Mouse (Mus musculus): Measurements from ENCODE around the gene Pan3.
A peak's percentile ranks its signal among the peaks of the same experiment; 100 is the strongest.

The Pan3 gene

DNA sequence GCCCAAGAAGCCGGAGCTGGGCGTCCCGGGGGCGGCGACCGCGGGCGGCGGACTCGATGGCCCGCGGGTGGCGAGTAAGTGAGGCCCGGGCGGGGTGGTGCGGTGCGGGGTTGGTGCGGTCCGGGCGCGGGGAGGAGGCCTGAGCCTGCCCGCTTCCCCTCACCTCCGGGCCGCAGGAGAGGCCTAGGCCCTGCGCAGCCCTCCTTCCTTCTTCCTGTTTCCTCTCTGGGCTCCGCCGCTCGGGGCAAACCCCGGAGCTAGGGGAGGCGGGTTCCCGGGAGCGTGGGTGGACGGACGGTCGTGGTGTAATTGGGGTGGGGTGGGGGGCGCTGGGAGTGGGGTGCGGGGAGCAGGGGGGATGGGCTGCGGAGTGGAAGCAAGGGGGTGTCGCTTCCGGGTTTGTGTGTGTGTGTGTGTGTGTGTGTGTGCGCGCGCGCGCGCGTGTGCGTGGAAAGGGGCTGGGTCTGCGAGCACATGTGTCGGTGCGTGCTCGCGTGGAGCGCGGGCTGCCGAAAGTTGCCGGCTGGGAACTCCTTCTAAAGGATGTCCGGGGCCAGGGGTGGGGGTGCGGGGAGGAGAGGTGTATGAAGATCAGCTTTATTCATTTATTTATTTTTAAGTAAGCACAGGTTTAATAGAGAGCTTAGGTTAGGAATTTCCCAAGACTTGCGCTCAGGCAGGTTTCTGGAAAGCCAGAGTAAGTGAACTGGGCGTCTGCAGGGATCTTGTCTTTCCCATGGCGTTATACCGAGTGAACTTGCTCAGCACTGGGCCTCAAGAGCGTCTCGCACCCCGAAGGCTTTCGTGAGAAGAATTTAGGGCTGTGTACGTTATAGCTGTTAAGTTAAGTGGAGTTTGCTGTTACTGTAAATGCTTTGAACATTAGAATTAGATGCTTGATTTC lies 1.2 kb downstream of the Pan3 start:
- DNase-seq, result peak; percentile 80 to 85

DNA sequence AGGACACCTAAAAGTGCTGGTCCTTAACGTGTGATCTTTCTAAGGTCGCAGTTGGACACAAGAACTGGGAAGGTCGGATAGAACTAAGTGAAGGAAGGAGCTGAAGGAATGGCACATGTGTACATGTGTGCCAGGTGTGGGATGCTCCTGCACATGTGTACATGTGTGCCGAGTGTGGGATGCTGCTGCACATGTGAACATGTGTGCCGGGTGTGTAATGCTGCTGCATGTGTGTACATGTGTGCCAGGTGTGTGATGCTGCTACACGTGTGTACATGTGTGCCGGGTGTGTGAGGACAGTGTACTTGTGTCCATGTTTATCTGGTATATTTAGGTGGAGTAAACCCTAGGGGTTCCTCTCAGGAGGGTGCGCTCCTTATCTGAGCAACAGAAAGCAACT lies 3.0 kb downstream of the Pan3 start:
- DNase-seq, result no peak

DNA sequence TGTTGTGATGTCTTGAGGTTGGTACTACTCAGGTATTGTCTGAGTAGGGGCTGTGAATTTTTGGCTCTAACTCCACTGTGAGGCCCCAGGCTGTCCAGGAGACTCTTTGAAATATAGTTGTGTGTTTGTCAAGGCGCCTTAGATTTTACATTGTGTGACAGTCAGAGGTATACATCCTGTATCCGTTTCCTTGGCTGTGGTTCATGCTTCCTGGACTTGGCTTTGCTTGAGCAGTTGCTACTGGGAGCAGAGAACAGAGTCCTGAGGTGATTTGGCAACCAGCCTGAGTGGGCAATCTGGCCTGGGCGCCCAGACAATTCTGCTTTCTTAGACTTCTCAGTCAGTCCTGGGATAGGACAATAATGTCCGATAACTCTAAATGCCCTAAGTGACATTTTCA lies 5.3 kb downstream of the Pan3 start:
- peak in 1 of 2 experiments; percentile 15 for DNase-seq

DNA sequence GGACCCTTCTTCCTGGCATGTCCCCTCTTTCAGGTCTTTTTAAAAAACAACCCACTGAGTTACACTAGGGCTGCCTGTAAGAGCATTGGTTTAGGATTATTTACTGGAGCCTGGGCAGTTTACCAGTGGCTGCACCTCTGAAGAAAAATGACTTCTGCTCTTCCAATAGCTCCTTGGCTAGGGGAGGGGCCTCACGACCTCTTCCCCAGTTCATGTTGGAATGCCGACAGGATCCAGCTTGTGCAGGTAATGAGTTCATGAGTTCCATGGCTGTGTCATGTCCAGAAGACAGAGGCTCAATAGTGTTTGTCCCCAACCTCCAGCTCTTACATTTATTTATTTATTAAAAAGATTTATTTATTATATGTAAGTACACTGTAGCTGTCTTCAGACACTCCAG lies 5.8 kb downstream of the Pan3 start:
- DNase-seq, result no peak

DNA sequence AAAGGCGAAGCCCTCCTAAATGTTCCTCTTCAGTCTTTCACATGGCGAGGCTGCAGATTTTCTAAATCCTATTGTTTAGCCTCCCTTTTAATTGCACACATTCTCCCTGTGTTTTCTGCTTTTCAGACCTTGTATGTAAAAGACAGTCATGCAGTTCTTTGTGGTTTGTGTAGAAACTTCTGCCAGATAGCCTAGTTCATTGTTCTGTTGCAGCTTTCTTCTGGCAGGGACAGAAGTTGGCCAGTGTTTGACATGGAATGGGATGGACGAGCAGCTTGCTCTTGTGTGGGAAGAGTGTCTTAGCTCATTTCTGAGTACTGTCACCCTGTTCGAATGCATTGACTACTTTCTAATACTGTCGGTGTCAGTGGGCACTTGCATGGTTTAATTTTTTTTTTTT lies 6.5 kb downstream of the Pan3 start:
- DNase-seq, result no peak

DNA sequence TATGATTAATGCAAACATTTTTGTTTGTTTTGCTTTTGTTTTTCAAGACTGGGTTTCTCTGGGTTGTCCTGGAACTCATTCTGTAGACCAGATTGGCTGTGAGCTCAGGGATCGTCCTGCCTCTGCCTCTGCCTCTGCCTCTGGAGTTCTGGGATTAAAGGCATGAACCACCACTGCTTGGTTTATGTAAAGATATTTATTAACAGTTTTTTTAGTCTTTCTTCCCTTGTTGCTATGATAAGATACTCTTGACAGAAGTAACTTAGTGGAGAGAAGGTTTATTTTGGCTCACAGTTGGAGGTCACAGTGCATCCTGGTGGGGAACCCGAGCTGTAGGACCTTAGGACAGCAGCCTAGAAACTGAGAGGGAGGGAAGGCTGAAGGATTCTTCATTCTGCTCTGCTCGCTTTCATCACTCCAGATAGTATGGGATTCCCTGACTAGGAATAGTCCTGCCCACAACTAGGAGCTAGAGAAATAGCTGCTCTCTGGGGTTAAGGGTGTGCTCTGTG lies 11.1 kb downstream of the Pan3 start:
- DNase-seq, result no peak

DNA sequence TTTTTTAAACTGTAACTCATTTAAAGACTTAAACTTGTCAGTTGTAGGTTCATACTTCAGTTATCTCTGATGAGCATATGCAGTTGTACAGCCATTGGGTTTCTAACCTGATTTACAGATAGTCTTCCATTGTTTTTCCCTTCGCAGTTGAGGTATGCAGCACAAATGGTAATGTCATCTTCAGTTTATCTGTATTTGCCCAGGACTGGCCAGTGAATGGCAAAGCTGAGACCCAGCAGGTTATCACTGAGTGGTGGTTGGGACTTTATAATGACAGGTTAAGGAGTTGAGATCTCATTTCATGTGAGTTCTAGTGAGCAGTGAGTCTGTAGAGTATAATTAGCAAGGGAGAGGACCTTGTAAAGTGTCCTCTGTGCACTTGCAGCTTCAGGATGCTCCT lies 12.0 kb downstream of the Pan3 start:
- no peak for DNase-seq

DNA sequence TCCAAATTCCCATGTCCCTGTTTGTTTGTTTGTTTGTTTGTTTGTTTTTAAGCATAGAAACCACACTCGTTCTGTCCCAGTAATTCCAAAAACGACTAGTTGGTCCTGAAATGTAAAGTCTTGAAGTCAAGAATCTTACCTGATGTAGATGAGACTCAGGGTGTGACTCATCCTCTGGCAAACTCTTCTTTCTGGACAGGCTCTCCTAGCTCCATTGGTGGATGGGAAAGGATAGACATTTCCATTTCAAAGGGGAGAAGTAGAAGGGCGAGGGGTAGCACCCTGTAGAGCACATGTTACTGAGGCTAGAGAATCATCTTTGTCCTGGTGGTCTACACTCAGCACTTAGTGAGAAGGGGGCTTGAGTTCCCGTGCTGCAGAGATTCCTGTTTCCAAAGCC lies 12.8 kb downstream of the Pan3 start:
- no peak for DNase-seq

DNA sequence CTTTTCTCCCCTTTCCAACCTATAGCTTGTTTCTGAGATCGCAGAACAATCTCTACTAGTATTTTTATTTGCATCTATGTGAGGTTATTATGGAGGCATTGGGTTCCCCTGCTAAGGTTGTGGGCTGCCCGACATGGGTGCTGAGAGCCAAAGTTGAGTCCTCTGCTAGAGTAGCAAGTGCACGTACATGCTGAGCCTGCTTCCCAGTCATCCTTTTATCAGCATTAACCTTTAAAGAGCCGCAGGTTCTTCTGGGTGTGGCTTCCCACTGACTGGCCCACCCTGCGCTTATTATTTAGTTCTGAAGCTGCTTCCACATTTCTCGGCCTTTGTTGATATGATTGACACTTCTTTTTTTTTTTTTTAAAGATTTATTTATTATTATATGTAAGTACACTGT lies 14.3 kb downstream of the Pan3 start:
- DNase-seq, result no peak

DNA sequence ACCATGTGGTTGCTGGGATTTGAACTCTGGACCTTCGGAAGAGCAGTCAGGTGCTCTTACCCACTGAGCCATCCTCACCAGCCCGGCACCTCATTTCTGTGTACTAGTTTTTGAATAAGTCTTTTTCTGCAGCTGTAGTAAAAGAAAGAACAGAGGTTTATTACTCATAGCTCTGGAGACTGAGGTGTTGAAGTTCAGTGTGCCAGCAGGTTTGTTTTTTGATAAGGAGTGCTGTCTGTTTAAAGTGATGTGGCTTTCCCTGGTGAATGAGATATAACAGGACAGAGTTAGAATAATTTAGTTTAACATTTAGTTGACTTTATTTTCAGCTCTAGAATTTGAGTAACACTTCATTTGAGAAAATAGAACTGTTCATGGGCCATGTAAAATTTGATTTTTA lies 14.8 kb downstream of the Pan3 start:
- no peak for DNase-seq

DNA sequence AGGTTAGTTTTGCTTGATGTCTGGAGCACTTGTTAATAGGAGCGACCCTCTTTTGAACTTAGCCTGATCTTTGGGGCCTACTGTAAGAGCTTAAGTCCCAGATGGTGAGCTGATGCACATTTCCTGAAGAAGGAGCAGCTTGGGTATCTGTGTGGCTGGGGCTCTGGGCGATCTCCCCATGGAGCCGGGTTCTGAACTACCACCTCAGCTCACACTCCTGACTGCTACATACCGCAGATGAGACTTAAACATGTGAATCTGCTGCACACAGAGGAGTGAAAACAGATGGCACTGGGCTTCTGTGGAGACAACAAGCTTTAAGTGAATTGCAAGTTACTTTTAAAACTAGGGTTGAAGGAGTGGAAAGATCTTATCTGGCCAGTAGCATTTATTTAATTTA lies 15.3 kb downstream of the Pan3 start:
- no peak for DNase-seq

DNA sequence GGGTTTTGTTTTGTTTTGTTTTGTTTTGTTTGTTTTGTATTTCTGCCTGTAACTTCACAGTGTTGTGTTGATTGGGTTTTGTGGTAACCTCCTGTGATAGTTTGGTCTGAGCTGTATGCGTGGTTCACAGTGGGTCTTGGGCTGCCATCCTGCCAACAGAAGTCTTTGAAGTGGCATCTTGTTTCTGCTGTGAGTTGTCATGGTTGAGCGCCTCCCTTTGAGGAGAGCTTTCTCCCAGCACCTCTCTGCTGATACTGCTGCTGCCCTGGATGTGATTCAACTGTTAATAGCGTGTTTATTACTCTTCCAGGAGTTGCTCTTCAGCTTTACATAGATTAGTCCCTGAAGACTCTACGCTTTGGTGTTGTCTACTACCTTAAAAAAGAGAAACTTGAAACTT lies 18.6 kb downstream of the Pan3 start:
- peak; percentile 23 for DNase-seq

DNA sequence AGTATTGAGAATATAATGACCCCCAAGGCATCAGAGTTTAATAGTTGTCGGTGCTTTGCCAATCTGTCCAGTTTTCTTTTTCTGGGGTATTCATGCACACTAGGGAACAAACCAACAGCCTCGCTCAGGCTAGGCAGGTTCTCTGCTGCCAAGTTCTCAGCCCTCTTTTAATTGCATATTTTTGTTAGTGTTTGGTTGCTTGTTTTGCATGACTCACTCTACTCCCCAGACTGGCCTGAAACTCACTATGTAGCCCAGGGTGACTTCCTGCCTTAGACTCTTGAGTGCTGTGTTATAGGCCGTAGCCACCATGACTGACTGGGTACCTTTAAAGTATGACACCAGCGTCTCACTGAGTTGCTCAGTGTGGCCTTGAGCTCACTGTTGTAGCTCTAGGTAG lies 19.0 kb downstream of the Pan3 start:
- no peak for DNase-seq

DNA sequence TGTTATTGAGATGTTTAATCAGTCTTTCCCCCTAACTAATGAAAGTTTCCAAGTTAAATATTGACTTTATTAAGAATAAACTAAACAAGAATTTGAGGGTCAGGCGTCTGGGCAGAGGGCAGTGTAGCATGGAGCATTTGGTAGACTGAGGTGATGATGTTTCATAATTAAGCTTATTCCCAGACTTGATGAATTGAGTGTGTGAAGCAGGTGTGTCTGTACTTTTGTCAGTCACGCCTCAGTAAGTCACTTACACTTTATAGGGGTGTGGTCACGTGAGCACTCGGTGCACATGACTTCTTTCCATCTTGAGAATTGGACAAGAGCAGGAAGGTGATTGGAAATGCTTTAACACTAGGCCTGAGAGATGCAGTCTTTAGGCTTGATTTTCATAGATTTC lies 26.5 kb downstream of the Pan3 start:
- DNase-seq, result no peak

DNA sequence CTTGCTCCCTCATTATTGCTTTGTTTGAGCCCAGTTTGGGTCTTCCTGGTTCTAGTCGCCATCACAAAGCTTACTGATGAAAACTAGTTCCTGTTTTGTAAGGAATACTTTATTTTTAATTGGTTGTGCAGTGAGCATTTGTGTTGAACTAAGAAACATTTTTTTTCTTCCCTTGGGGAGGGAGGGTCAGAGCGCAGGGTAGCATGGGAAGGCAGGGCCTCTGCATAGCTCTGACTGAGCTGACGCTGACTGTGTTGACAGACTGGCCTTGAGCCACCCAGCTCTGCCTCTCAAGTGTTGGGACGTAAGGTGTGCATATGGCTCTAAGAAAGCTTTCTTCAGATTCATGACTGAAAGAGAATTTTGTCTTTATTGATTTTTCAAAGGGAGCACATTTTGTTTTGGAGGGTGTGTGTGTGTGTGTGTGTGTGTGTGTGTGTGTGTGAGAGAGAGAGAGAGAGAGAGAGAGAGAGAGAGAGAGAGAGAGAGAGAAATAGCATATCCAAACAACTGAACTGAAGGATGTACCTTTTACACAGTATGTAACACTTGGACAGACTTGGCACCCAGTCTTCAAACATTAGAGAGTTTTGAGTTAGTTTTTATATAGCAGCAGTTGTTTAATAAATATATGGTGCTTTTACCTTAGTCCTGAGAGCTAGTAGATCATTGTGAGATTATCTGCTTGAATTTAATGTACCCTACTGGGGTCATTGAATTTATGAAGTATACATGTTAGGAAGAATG lies 30.0 kb downstream of the Pan3 start:
- DNase-seq, result no peak

DNA sequence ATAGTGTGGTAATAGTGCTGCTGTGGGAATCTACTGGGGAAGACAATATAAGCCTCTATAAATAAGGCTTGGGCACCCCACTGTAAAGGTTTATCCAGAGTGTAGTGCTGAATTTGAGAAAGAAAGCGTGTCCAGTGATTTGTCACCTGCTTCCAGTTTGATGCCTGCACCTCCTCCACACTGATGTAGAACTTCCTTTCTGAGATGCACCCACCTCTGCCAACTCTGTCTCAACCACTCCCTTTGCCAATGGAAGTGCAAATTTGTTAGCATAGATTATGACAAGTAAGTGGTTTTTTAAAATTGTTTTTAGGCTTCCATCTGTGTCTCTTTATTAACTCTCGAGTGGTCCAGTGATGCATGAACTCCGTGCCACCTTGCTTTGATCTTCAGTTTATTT lies 33.3 kb downstream of the Pan3 start:
- DNase-seq, result no peak

DNA sequence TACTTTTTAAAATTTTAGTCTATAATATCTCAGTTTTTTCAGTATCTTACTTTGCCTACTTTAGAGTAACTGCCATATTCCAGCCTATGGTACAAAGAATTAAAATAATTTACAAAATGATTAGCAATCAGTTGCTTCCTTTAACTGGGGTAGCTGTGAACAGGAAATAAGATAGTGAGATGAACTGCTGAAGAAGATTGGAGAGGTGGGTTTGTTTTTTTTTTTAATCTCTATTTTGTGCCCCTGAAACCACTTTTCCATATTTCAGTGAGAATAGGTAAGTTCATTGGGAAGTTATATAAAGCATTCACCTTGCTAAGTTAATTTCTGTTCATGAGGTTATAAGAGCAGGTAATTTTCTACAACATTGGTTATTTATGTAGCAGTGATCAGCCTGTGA lies 36.4 kb downstream of the Pan3 start:
- DNase-seq, result no peak

DNA sequence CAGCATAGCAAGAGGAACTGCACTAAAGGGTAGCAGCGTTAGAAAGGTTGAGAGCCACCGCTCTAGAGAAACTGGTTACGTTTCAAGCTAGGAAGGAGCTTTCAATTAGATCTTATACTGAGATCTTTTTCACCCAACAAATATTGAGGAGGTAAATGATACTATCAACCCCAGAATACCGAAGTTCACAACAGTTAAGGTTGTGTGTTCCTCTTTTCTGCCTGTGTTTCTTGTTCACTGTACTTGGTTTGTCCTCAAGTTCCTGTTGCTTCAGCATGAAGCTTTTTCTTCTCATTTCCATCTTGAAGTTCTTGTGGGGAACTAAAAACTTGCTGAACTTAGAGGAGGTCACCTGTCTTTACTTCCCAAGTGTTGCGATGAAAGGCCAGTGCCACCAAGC lies 41.2 kb downstream of the Pan3 start:
- DNase-seq, result no peak

DNA sequence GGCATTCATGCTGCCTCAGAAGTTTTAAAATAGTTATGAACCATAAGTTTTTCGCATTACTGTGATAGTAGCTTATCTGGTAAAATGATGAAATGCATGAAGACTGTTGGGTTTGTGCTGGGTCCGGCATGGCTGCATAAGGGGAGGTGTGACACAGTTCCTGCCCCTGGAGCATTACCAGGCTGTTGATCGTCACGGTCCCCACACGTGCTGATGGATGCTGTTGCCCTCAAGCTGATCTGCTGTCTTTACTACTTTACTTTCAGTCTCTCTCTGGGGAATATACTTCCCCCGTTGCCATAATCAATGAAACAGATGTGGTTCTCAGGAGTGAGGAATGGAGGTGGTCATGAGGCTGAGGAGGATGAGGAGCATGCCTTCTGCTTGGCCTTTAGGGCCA lies 43.1 kb downstream of the Pan3 start:
- DNase-seq, result no peak

DNA sequence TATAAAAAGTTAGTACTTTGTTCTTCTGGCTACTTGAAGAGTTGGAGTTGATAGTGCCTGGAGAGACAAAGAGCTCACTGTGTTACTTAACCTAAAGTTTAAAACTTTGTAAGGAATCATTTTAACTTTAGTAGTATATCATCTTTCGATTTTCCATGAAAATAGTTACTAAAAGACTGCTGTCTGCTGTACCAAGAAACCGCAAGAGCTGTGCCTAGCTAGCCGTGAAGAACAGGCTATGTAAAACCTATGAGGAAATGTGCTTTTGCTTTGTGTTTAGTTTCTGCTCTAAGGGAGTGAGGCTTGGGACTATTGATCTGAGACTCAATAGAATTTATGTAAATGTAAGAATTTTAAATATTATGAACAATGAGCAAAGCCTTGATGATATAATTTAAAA lies 43.9 kb downstream of the Pan3 start:
- no peak for DNase-seq

DNA sequence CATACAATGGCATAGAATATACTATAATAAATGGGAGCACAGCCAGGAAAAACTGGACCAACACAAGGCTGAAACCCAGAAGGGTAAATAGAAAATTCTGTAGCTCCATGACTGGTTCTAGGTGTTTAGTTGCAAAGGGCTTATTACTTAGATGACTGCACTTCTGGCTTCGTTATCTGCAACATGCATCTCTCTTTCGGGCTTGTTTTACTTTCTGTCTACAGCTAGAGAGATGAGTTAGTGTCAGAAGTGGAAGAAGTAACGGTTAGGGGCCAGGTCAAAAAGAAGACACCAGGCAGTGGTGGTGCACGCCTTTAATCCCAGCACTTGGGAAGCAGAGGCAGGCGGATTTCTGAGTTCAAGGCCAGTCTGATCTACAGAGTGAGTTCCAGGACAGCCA lies 46.1 kb downstream of the Pan3 start:
- no peak for DNase-seq

DNA sequence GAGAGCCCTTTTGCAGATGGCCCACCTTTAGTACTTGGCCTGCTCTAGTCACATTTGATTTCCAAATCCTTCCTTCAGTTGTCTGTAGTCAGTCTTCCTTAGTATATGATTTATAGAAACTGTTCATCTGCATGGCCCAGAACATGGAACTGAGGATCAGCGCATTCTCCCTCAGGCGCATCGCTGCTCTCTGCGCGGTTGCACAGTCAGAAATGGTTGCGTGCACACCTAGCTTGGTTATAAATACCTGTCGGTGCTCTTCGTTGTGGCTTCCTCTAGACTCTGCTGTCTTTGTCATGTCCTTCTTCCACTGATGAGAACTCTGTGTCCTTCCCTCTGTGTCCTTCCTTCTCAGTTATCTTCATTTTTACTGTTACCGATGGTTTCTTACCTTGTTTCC lies 47.1 kb downstream of the Pan3 start:
- no peak for DNase-seq

DNA sequence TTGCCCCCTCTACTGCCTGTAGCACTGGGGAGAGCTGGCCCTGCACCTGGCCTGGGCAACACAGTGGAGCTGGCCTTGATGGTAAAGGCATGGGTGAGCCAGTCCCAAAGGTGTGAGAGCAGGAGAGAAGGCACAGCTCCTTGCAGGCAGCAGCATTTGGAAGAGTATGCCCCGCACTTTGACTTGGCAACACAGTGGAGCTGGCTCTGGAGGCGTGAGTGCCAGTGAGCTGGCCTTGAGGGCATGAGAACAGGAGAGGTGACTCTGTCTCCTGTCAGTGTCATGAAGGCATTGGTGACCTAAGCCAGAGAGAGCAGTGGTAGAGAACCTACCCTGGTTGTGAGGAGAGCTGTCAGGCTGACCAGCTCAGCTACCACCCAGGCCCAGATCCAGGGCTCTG lies 49.4 kb downstream of the Pan3 start:
- DNase-seq, result no peak

DNA sequence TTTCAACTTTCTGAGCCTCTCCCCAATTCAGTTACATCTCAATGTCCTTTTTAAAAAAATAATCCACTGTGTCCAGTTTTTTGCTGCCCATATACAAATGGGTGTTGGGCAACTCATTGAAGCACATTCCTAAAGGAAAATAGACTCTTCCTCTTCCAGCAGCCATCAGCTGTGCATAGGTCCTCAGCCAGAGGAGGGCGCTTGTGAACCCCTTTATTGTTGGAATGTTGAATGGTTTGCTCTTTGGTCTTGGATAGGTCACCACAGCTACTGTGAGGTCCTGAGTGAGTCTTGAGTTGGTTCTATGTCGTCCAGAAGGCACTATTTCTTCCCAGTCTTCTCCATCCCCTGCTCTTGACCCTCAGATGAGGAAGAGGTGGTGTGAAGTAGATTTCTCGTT lies 54.2 kb downstream of the Pan3 start:
- DNase-seq, result peak in 1 of 2 experiments; percentile 9

Data from thymus, postnatal 36 days (tissue).